Mouse (Mus musculus) liver, embryonic 14.5 days (tissue): Measurements from ENCODE around the gene Ttn.

Experiments used
- CTCF ChIP-seq: IDR thresholded peaks from 2 replicates; pipeline ENCODE4 v1.5.1; 2016; ENCODE audit warnings: antibody characterized with exemption, low read depth, control low read depth
- EP300 ChIP-seq: IDR thresholded peaks from 2 replicates; pipeline ENCODE4 v1.6.1; 2016; ENCODE audit warnings: antibody characterized with exemption, low read depth

- no peak for TF ChIP-seq CTCF
- no peak for TF ChIP-seq EP300
Measured at GRCm38 (mm10) chr2:76748696-76749095, 233.7 kb downstream of the Ttn start.
